Comparison of ENCODE assay signal across 8 mouse cellular contexts in genomic region chr5:130221316-130221715, GRCm38 (mm10). TPM values are rescaled to one million over a fixed set of nuclear protein-coding genes. Genes with fewer than 3 reads are reported as not detected.
DNase-seq lines count a peak whose midpoint lies in the region; ATAC-seq and TF ChIP-seq lines count a peak whose summit lies in the region.

No protein-coding gene starts in this region.

- H3K9me3 ChIP-seq in erythroblast, embryonic 14.5 days (ENCODE audit: control insufficient read depth, low read length), result peaks cover 5% of the 10 kb centered on the region; the same call in 1 of the 2 replicates
- H3K9me3 ChIP-seq in ES-E14 (ENCODE audit: control insufficient read depth, insufficient read depth, low read depth, low read length), result no peaks in the 10 kb centered on the region
- no peaks in the 10 kb centered on the region for H3K9me3 ChIP-seq in hindbrain, embryonic 14.5 days (ENCODE audit: control insufficient read depth, low read length)
- peaks cover 9% of the 10 kb centered on the region for H3K9me3 ChIP-seq in midbrain, embryonic 10.5 days (replicated peaks)

- DNase-seq in ES-E14 (ENCODE audit: low read depth, low spot score), result no peak
- no peak for DNase-seq in hindbrain, embryonic 14.5 days (ENCODE audit: low spot score)
- DNase-seq in midbrain, embryonic 10.5 days (ENCODE audit: low spot score), result no peak
- DNase-seq in gastrocnemius, postnatal 4 days (ENCODE audit: low spot score in 2 of 2), result no peak
- no peak for DNase-seq in embryo, embryonic 9.5 days (ENCODE audit: extremely low spot score)

- peaks cover 26% of the 10 kb centered on the region for H3K36me3 ChIP-seq in erythroblast, embryonic 14.5 days (ENCODE audit: control insufficient read depth)
- H3K36me3 ChIP-seq in ES-E14 (ENCODE audit: control insufficient read depth, insufficient read depth, low read length, poor library complexity, severe bottlenecking), result 0 out of 2 replicates have a peak, but pooled peaks cover 2% of the 10 kb centered on the region
- H3K36me3 ChIP-seq in hindbrain, embryonic 14.5 days (replicated peaks; ENCODE audit: control insufficient read depth, insufficient read depth), result no peaks in the 10 kb centered on the region
- peaks cover 15% of the 10 kb centered on the region; the same call in 1 of the 2 replicates for H3K36me3 ChIP-seq in midbrain, embryonic 10.5 days

- H3K4me3 ChIP-seq in erythroblast, embryonic 14.5 days (replicated peaks), result peak overlapping the region; percentile 95
- H3K4me3 ChIP-seq in ES-E14 (ENCODE audit: insufficient read depth in 1 of 2, low read depth in 1 of 2, low read length in 2 of 2, poor library complexity in 1 of 2, severe bottlenecking in 1 of 2), result no peak overlapping the region
- H3K4me3 ChIP-seq in hindbrain, embryonic 14.5 days (replicated peaks; ENCODE audit: low read length), result peak overlapping the region; percentile 100
- H3K4me3 ChIP-seq in midbrain, embryonic 10.5 days, result peak overlapping the region; percentile 100

- no peak overlapping the region for H3K27ac ChIP-seq in ES-E14 (ENCODE audit: insufficient read depth, low read depth, low read length, poor library complexity, severe bottlenecking)
- H3K27ac ChIP-seq in hindbrain, embryonic 14.5 days, result peak overlapping the region; percentile 74; the same call in 1 of the 2 replicates
- peak overlapping the region; percentile 97; the same call in 1 of the 2 replicates for H3K27ac ChIP-seq in midbrain, embryonic 10.5 days (replicated peaks)

- no peak overlapping the region for H3K9ac ChIP-seq in ES-E14 (ENCODE audit: insufficient read depth, low read depth, low read length, poor library complexity, severe bottlenecking)
- H3K9ac ChIP-seq in hindbrain, embryonic 14.5 days, result peak overlapping the region; percentile 97

- H3K4me2 ChIP-seq in hindbrain, embryonic 14.5 days (replicated peaks), result peak overlapping the region; percentile 69

- in situ Hi-C loops in ES-E14 (cut with MboI; ENCODE audit: low sequenced_read_pairs in 2 of 2, unreplicated experiment in 2 of 2), result no loop called here

- no peak for ATAC-seq in erythroblast, adult 5-6 weeks (replicated peaks; ENCODE audit: low FRiP score, poor library complexity, severe bottlenecking)
- no peak for ATAC-seq in hindbrain, embryonic 14.5 days (ENCODE audit: low FRiP score)
- no peak for ATAC-seq in frontal cortex, adult (ENCODE audit: low TSS enrichment)

- H3K27me3 ChIP-seq in erythroblast, embryonic 14.5 days (ENCODE audit: control insufficient read depth), result no peaks in the 10 kb centered on the region
- H3K27me3 ChIP-seq in hindbrain, embryonic 14.5 days (ENCODE audit: control insufficient read depth, insufficient read depth, low read length), result no peaks in the 10 kb centered on the region
- H3K27me3 ChIP-seq in midbrain, embryonic 10.5 days (ENCODE audit: low read depth, poor library complexity, severe bottlenecking), result no peaks in the 10 kb centered on the region

- peaks cover 34% of the 10 kb centered on the region for H3K4me1 ChIP-seq in erythroblast, embryonic 14.5 days (ENCODE audit: control insufficient read depth)
- peaks cover 4 to 14% of the 10 kb centered on the region in 2 experiments for H3K4me1 ChIP-seq in ES-E14 (ENCODE audit: control insufficient read depth in 2 of 2, insufficient read depth in 2 of 2, low read length in 2 of 2, poor library complexity in 1 of 2)
- H3K4me1 ChIP-seq in hindbrain, embryonic 14.5 days (replicated peaks; ENCODE audit: control insufficient read depth, insufficient read depth, low read length), result peaks cover 18% of the 10 kb centered on the region
- peaks cover 25% of the 10 kb centered on the region for H3K4me1 ChIP-seq in midbrain, embryonic 10.5 days

- WGBS in hindbrain, embryonic 14.5 days, result 54% methylated on average over 2 of the region's 2 CpGs
- 45% methylated on average over 2 of the region's 2 CpGs for WGBS in midbrain, embryonic 10.5 days

TF ChIP-seq in ES-E14, 5 proteins besides CTCF, POLR2A, EP300 and RAD21:
- no peak for TF ChIP-seq CHD2 (IDR thresholded peaks at IDR 0.05; ENCODE audit: low read depth, low read length)
- TF ChIP-seq ZNF384 (IDR thresholded peaks at IDR 0.05; ENCODE audit: low read depth, low read length), result 0 out of 2 replicates have a peak, but pooled peaks have one; percentile 8

RNA-seq across cellular contexts. Expression of gene Tmem248, which starts 4.4 kb away (rescaled TPM):
- polyA plus RNA-seq in erythroblast, embryonic 14.5 days (2012), result 6.8 and 7.8 TPM in 2 replicates
- total RNA-seq in erythroblast, adult 5-6 weeks (2015; ENCODE audit: low replicate concordance), result 11.1 and 21.5 TPM in 2 replicates
- total RNA-seq in erythroblast, adult 5-6 weeks (2017; ENCODE audit: low replicate concordance), result 16.0 and 24.9 TPM in 2 replicates
- 83.1 and 92.9 TPM in 2 replicates for total RNA-seq in ES-E14 (2012; rRNA removed)
- polyA plus RNA-seq in hindbrain, embryonic 14.5 days (2014; fragmentation: Nextera tagmentation; extraction: Ambion mirVana), result 31.3 and 36.5 TPM in 2 replicates
- polyA plus RNA-seq in midbrain, embryonic 10.5 days (2016; fragmentation: Nextera tagmentation; extraction: Ambion mirVana), result 37.0 and 37.5 TPM in 2 replicates
- 10 to 100 TPM; 29.3 to 30.0 TPM for total RNA-seq in gastrocnemius, postnatal 4 days (2021)

RNA-seq across cellular contexts. Expression of gene Sbds, which starts 34.0 kb away (rescaled TPM):
- polyA plus RNA-seq in erythroblast, embryonic 14.5 days (2012), result 3.2 and 4.0 TPM in 2 replicates
- 16.7 and 22.1 TPM in 2 replicates for total RNA-seq in erythroblast, adult 5-6 weeks (2015; ENCODE audit: low replicate concordance)
- 46.2 and 73.7 TPM in 2 replicates for total RNA-seq in erythroblast, adult 5-6 weeks (2017; ENCODE audit: low replicate concordance)
- total RNA-seq in ES-E14 (2012; rRNA removed), result 50.6 and 61.0 TPM in 2 replicates
- 48.2 and 49.9 TPM in 2 replicates for polyA plus RNA-seq in hindbrain, embryonic 14.5 days (2014; fragmentation: Nextera tagmentation; extraction: Ambion mirVana)
- 77.6 and 80.9 TPM in 2 replicates for polyA plus RNA-seq in midbrain, embryonic 10.5 days (2016; fragmentation: Nextera tagmentation; extraction: Ambion mirVana)
- 10 to 100 TPM; 33.7 to 40.2 TPM for total RNA-seq in gastrocnemius, postnatal 4 days (2021)

RNA-seq across cellular contexts. Expression of gene Tyw1, which starts 34.1 kb away (rescaled TPM):
- 0.36 and 0.39 TPM in 2 replicates for polyA plus RNA-seq in erythroblast, embryonic 14.5 days (2012)
- total RNA-seq in erythroblast, adult 5-6 weeks (2015; ENCODE audit: low replicate concordance), result 2.9 and 5.6 TPM in 2 replicates
- total RNA-seq in erythroblast, adult 5-6 weeks (2017; ENCODE audit: low replicate concordance), result 9.2 and 9.8 TPM in 2 replicates
- 87.9 and 135 TPM in 2 replicates for total RNA-seq in ES-E14 (2012; rRNA removed)
- polyA plus RNA-seq in hindbrain, embryonic 14.5 days (2014; fragmentation: Nextera tagmentation; extraction: Ambion mirVana), result 20.8 and 27.2 TPM in 2 replicates
- 35.0 and 36.1 TPM in 2 replicates for polyA plus RNA-seq in midbrain, embryonic 10.5 days (2016; fragmentation: Nextera tagmentation; extraction: Ambion mirVana)
- 10 to 100 TPM; 13.1 to 14.6 TPM for total RNA-seq in gastrocnemius, postnatal 4 days (2021)

RNA-seq across cellular contexts. Expression of gene Rabgef1, which starts 49.7 kb away (rescaled TPM):
- 4.2 and 4.7 TPM in 2 replicates for polyA plus RNA-seq in erythroblast, embryonic 14.5 days (2012)
- 15.7 and 43.2 TPM in 2 replicates for total RNA-seq in erythroblast, adult 5-6 weeks (2015; ENCODE audit: low replicate concordance)
- 40.7 and 47.1 TPM in 2 replicates for total RNA-seq in erythroblast, adult 5-6 weeks (2017; ENCODE audit: low replicate concordance)
- total RNA-seq in ES-E14 (2012; rRNA removed), result 17.0 and 18.2 TPM in 2 replicates
- polyA plus RNA-seq in hindbrain, embryonic 14.5 days (2014; fragmentation: Nextera tagmentation; extraction: Ambion mirVana), result 35.7 and 40.3 TPM in 2 replicates
- polyA plus RNA-seq in midbrain, embryonic 10.5 days (2016; fragmentation: Nextera tagmentation; extraction: Ambion mirVana), result 25.0 and 28.4 TPM in 2 replicates
- 10 to 100 TPM; 34.9 to 37.5 TPM for total RNA-seq in gastrocnemius, postnatal 4 days (2021)

Comparison
In these comparisons a context has a peak if more than half of its experiments do, and no peak if none do; other contexts are left out.
1. H3K4me3 ChIP-seq: peak in erythroblast, embryonic 14.5 days (single experiment), hindbrain, embryonic 14.5 days (single experiment) and midbrain, embryonic 10.5 days (single experiment); none in ES-E14 (0 of 2).